Mouse (Mus musculus) cerebellum, adult 2 months (tissue): ENCODE data around the gene Abcc5.

Experiments
- CTCF ChIP-seq: fragments of 200-500 bp; IDR thresholded peaks from 2 replicates; pipeline ENCODE4 v1.5.1; 2011; ENCODE audit warnings: low read depth, mild to moderate bottlenecking, control low read depth, low read length, moderate library complexity, borderline replicate concordance; ENCODE audit not compliant: insufficient read depth
- POLR2A ChIP-seq: fragments of 200-500 bp; IDR thresholded peaks from 2 replicates; pipeline ENCODE4 v1.6.1; 2011; ENCODE audit warnings: low read length, control low read depth, borderline replicate concordance; ENCODE audit not compliant: insufficient read depth

DNA sequence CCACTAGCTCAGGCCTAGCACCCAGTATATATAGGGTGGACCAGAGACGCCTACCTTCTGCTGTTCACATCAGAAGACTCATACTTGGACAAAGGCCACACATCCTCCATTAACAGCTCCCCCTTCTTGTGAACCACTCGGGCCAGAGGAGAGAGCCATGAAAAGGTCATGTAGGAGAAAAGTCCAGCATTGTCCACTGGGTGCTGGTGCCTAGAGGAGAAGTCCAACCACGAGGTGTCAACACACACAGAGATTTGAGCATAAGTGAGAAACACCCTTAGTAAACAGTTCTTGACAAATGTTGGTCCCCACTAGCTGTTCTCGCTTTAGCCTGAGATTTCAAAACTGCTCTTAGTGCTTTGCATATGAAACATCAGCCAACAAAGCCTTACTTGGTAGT lies 20.9 kb downstream of the Abcc5 start:
- TF ChIP-seq CTCF (no peak), POLR2A (no peak)
